Mouse (Mus musculus): ENCODE results near the gene Cops7b. TPM values are rescaled to one million over a fixed set of nuclear protein-coding genes. Genes with fewer than 3 reads are reported as not detected.

Gene Cops7b
- polyA plus RNA-seq, 1 experiment = 16.3 TPM

- Histone ChIP-seq H3K9me3 (no peaks in the 10 kb centered on the region), H3K27me3 (replicated peaks) (no peaks in the 10 kb centered on the region), H3K4me3 (replicated peaks) (no peak overlapping the region), H3K36me3 (replicated peaks; ENCODE audit: low read length) (peaks cover 98% of the 10 kb centered on the region), H3K4me1 (peaks cover 7% of the 10 kb centered on the region)
- no peak for TF ChIP-seq GATA1 (IDR thresholded peaks at IDR 0.05; ENCODE audit: borderline replicate concordance, low read length)
- no peak for TF ChIP-seq FLI1 (IDR thresholded peaks at IDR 0.05; ENCODE audit: low read length)
These were observed 11.8 kb downstream of the Cops7b start for GRCm38 (mm10) chr1:86594539-86594938.

GRCm38 (mm10) chr1:86595315-86595714 is 12.6 kb downstream of the Cops7b start:
- Histone ChIP-seq H3K27me3 (replicated peaks) (no peaks in the 10 kb centered on the region), H3K9me3 (no peaks in the 10 kb centered on the region), H3K4me1 (no peaks in the 10 kb centered on the region; the same call in 1 of the 2 replicates), H3K4me3 (replicated peaks) (no peak overlapping the region), H3K36me3 (replicated peaks; ENCODE audit: low read length) (peaks cover 98% of the 10 kb centered on the region)
- no peak for TF ChIP-seq GATA1 (IDR thresholded peaks at IDR 0.05; ENCODE audit: borderline replicate concordance, low read length)
- TF ChIP-seq FLI1 (IDR thresholded peaks at IDR 0.05; ENCODE audit: low read length) = no peak

DNA sequence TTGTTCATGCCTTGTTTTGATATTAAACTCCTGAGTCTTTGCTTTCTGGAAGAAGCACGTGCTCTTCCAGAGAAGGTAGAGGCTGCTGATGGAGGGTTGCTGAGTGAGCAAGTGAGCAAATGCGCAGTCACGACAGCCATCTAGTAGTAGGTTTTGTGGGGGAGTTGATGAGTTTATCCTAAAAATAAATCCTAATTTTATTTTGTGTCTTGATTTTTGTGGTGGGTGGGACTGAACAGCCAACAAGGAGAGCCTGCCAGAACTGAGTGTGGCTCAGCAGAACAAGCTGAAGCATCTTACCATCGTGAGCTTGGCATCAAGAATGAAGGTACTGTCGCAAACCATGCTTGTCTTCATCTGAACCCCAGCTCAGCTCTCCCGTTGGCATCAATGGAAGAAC is 13.8 kb downstream of the Cops7b start:
- Histone ChIP-seq H3K27me3 (replicated peaks) (no peaks in the 10 kb centered on the region), H3K4me3 (replicated peaks) (no peak overlapping the region), H3K36me3 (replicated peaks; ENCODE audit: low read length) (peaks cover 98% of the 10 kb centered on the region), H3K9me3 (no peaks in the 10 kb centered on the region), H3K4me1 (no peaks in the 10 kb centered on the region)
- TF ChIP-seq GATA1 (IDR thresholded peaks at IDR 0.05; ENCODE audit: borderline replicate concordance, low read length) (no peak), FLI1 (IDR thresholded peaks at IDR 0.05; ENCODE audit: low read length) (no peak)

- no peaks in the 10 kb centered on the region for H3K9me3 ChIP-seq
- H3K27me3 ChIP-seq (replicated peaks) = no peaks in the 10 kb centered on the region
- H3K4me1 ChIP-seq = no peaks in the 10 kb centered on the region
- no peak overlapping the region for H3K4me3 ChIP-seq (replicated peaks)
- TF ChIP-seq FLI1 (IDR thresholded peaks at IDR 0.05; ENCODE audit: low read length) (no peak), GATA1 (IDR thresholded peaks at IDR 0.05; ENCODE audit: borderline replicate concordance, low read length) (no peak)
- peaks cover 98% of the 10 kb centered on the region for H3K36me3 ChIP-seq (replicated peaks; ENCODE audit: low read length)
These were observed 15.8 kb downstream of the Cops7b start for GRCm38 (mm10) chr1:86598516-86598915.

DNA sequence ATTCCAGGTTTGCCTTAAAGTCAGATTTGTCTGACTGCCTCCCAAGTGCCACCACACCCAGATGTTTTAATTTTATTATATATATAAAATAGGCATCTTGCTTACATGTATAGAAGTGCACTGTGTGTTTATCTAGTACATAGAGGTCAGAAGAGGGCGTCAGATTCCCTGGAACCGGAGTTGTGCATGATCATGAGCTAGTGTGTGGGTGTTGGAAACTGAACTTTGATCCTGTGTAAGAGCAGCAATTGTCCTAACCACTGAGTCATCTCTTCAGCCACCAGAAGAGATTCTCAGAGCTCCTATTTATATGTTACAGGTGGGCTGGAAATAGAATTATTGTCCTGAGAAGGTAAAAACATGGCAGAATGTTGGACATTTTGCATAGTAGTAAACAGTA is 17.4 kb downstream of the Cops7b start:
- Histone ChIP-seq H3K9me3 (no peaks in the 10 kb centered on the region), H3K36me3 (replicated peaks; ENCODE audit: low read length) (peaks cover 97% of the 10 kb centered on the region), H3K4me1 (no peaks in the 10 kb centered on the region), H3K27me3 (replicated peaks) (no peaks in the 10 kb centered on the region), H3K4me3 (replicated peaks) (no peak overlapping the region)
- TF ChIP-seq GATA1 (IDR thresholded peaks at IDR 0.05; ENCODE audit: borderline replicate concordance, low read length) (no peak), FLI1 (IDR thresholded peaks at IDR 0.05; ENCODE audit: low read length) (no peak)

DNA sequence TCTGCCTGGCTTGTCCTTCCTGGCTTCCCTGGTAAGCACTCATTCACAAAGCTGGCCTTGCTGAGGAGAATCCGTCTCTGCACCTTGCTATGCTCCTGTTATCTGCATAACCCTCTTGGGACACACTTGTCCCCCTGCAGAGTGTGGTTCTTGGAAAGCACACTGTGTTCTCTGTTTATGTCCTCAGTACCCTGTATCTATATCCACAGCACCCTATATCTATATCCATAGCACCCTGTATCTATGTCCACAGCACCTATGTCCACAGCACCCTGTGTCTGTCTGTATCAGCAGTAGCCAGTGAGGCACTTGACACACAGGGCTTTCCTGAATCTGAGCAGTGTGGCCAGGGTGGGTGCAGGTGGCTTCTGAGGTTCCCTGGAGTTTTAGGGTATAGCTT is 28.2 kb downstream of the Cops7b start:
- no peak overlapping the region for H3K4me3 ChIP-seq (replicated peaks)
- H3K27me3 ChIP-seq (replicated peaks) = no peaks in the 10 kb centered on the region
- 0 out of 2 replicates have a peak, but pooled peaks cover 6% of the 10 kb centered on the region for H3K4me1 ChIP-seq
- TF ChIP-seq GATA1 (IDR thresholded peaks at IDR 0.05; ENCODE audit: borderline replicate concordance, low read length) (no peak), FLI1 (IDR thresholded peaks at IDR 0.05; ENCODE audit: low read length) (no peak)
- peaks cover 54% of the 10 kb centered on the region for H3K36me3 ChIP-seq (replicated peaks; ENCODE audit: low read length)
- H3K9me3 ChIP-seq = no peaks in the 10 kb centered on the region

- H3K36me3 ChIP-seq (replicated peaks; ENCODE audit: low read length) = peaks cover 42% of the 10 kb centered on the region
- 0 out of 2 replicates have a peak, but pooled peaks cover 6% of the 10 kb centered on the region for H3K4me1 ChIP-seq
- H3K9me3 ChIP-seq = no peaks in the 10 kb centered on the region
- H3K27me3 ChIP-seq (replicated peaks) = no peaks in the 10 kb centered on the region
- H3K4me3 ChIP-seq (replicated peaks) = no peak overlapping the region
- TF ChIP-seq FLI1 (IDR thresholded peaks at IDR 0.05; ENCODE audit: low read length) (no peak), GATA1 (IDR thresholded peaks at IDR 0.05; ENCODE audit: borderline replicate concordance, low read length) (no peak)
These were observed 29.4 kb downstream of the Cops7b start for GRCm38 (mm10) chr1:86612081-86612480.

DNA sequence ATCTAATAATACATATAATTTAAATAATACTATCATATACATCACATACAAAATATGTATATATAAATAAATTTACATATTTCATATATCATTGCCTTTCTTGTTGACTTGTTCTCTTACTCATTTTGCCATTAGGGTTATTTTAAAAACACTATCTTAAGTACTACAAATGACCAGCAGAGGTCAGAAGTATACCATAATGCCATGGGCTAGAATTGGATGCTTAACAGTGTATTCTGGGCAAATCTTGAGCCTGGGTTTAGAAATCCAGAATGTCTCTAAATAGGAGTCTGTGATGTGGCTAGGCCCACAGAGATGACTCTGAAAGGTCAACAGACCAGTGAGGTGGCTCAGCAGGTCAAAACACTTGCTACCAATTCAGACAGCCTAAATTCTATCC is 31.6 kb downstream of the Cops7b start:
- H3K27me3 ChIP-seq (replicated peaks) = peaks cover 7% of the 10 kb centered on the region
- no peak overlapping the region for H3K4me3 ChIP-seq (replicated peaks)
- 0 out of 2 replicates have a peak, but pooled peaks cover 6% of the 10 kb centered on the region for H3K4me1 ChIP-seq
- H3K36me3 ChIP-seq (replicated peaks; ENCODE audit: low read length) = peaks cover 21% of the 10 kb centered on the region
- no peak for TF ChIP-seq GATA1 (IDR thresholded peaks at IDR 0.05; ENCODE audit: borderline replicate concordance, low read length)
- TF ChIP-seq FLI1 (IDR thresholded peaks at IDR 0.05; ENCODE audit: low read length) = no peak
- H3K9me3 ChIP-seq = no peaks in the 10 kb centered on the region

- H3K4me1 ChIP-seq = peaks cover 15% of the 10 kb centered on the region; the same call in 1 of the 2 replicates
- H3K4me3 ChIP-seq (replicated peaks) = no peak overlapping the region
- TF ChIP-seq GATA1 (IDR thresholded peaks at IDR 0.05; ENCODE audit: borderline replicate concordance, low read length) = no peak
- no peak for TF ChIP-seq FLI1 (IDR thresholded peaks at IDR 0.05; ENCODE audit: low read length)
- H3K9me3 ChIP-seq = no peaks in the 10 kb centered on the region
- H3K27me3 ChIP-seq (replicated peaks) = peaks cover 20% of the 10 kb centered on the region
- H3K36me3 ChIP-seq (replicated peaks; ENCODE audit: low read length) = no peaks in the 10 kb centered on the region
These were observed 35.9 kb downstream of the Cops7b start for GRCm38 (mm10) chr1:86618454-86619125.

DNA sequence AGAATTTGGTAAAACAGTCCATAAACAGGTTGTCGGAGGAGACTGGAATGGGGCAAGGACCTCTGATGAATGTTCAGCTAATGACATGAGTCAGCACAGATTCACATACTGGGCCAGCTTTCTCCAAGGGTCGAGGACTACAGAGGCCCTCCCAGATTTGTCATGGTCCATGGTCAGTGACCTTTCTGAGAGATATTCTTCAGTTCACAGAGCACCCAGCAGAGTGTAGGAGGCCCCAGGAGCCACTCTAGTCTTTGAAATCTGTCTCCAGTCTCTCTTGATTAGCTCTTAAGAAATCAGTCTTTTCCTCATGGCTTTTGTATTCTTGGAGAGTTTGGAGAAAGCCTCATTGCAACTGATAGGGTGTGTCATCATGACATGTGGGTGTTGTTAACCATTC is 39.6 kb downstream of the Cops7b start:
- Histone ChIP-seq H3K4me1 (peaks cover 11% of the 10 kb centered on the region; the same call in 1 of the 2 replicates), H3K36me3 (replicated peaks; ENCODE audit: low read length) (no peaks in the 10 kb centered on the region), H3K27me3 (replicated peaks) (peaks cover 28% of the 10 kb centered on the region), H3K4me3 (replicated peaks) (no peak overlapping the region), H3K9me3 (peaks cover 5% of the 10 kb centered on the region)
- TF ChIP-seq GATA1 (IDR thresholded peaks at IDR 0.05; ENCODE audit: borderline replicate concordance, low read length) (no peak), FLI1 (IDR thresholded peaks at IDR 0.05; ENCODE audit: low read length) (no peak)
